Mouse (Mus musculus): ENCODE measurements around the gene Ptprn2.

GRCm38 (mm10) chr12:116711133-116711532 lies 225.6 kb downstream of the Ptprn2 start:
- TF ChIP-seq CTCF (IDR thresholded peaks at IDR 0.05; ENCODE audit: borderline replicate concordance, extremely low read depth, insufficient read depth, insufficient read length) (no peak), POLR2A (IDR thresholded peaks at IDR 0.05; ENCODE audit: borderline replicate concordance, extremely low read depth, insufficient read depth, insufficient read length, poor library complexity, severe bottlenecking) (no peak)
